Mouse (Mus musculus): ENCODE data around the gene Kcnq5.

- TF ChIP-seq TAL1 (conservative IDR thresholded peaks at IDR 0.05; ENCODE audit: low read depth, low read length): no peak
- no peak for TF ChIP-seq CTCF (IDR thresholded peaks at IDR 0.05; ENCODE audit: low read depth, low read length)
- TF ChIP-seq POLR2AphosphoS5 (IDR thresholded peaks at IDR 0.05; ENCODE audit: insufficient replicate concordance, low read depth, low read length): no peak
Measured at GRCm38 (mm10) chr1:21466431-21466830, 495.3 kb downstream of the Kcnq5 start.

All from G1E (cell line).